Mouse (Mus musculus) spleen, adult 2 months (tissue): ENCODE measurements around the gene Pde6h.

Experiments used
- CTCF ChIP-seq: fragments of 200-500 bp; IDR thresholded peaks from 2 replicates; pipeline ENCODE4 v1.5.1; 2011; ENCODE audit warnings: mild to moderate bottlenecking, inconsistent platforms; ENCODE audit not compliant: insufficient read depth, insufficient read length, insufficient replicate concordance; ENCODE audit errors: extremely low read depth
- POLR2A ChIP-seq: fragments of 200-500 bp; IDR thresholded peaks from 2 replicates; pipeline ENCODE4 v1.6.1; 2011; ENCODE audit warnings: low read depth, low read length, inconsistent platforms

DNA sequence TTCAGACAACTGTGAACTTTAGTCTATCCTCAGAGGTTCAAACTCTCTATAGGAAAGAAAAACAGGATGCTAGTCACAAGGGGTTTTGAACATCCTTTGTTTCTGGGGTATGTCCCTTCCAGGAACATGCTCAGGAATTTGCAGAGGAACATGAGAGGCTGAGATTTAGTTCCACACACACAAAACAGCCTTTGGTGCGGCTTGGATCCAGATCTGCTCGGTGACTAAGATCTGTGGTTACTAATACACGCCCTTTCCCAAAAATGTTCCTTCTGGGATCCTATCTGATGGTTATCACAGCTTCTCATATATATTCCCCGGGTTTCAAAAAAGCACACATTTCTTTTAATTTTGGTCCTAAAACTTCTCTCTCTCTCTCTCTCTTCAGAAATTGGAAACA is 25.8 kb upstream of the Pde6h start:
- TF ChIP-seq POLR2A (no peak), CTCF (no peak)
